Mouse (Mus musculus) thymus, adult 18-20 months (tissue): ENCODE results near the gene Grb14.

ENCODE experiments used
- DNase-seq, 2 experiments: peaks; one replicate each; pipeline ENCODE4 v3.0.0; 2022; ENCODE audit warnings: mixed read lengths in 2 of 2

The Grb14 gene

DNA sequence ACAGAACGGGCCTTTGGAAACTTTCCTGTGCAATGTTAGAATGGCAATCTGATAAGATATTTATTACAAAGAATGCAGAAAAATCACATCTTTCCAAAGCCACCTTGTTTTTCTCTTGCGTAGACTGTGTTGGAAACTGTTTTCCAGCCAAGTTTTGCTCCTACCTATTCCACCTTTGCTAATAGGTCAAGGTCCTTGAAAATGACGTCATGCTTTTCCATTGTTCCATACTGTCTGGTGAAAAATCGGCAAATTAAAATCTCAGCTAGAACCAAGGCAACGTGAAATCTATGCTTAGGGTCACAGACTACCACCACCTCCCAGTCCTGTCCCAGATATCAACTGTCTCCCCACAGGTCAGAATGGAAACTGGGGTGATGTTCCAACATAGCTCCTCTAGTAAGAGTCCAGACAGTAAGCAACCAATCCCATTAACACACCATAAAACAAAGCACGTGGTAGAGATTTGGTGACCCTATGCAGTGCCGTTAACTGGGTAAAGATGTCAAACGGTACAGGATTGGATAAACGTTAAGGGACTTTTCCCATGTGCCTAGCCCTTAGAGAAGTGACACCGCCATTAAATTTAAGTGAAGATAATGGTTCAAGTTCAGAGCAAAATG is 50.9 kb downstream of the Grb14 start:
- DNase-seq: no peak

DNA sequence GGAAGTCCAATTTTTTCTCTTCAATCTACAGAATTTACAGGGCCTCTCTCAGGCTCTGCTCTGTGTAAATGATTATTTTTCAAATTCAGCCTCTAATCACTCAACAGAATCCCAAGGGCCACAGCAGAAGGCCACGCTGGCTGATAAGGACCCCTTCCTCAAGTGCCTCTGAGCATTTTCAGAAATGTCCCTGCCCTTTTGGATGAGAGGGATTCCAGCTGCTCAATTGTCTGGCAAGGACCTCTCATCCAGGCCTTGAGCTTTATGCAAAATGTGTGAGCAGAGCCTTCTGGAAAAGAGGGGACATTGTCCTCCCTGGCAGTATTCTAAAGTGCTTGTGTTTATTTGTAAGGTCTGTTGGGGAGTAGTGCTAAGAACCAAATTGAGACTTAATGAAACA is 51.7 kb downstream of the Grb14 start:
- no peak for DNase-seq

DNA sequence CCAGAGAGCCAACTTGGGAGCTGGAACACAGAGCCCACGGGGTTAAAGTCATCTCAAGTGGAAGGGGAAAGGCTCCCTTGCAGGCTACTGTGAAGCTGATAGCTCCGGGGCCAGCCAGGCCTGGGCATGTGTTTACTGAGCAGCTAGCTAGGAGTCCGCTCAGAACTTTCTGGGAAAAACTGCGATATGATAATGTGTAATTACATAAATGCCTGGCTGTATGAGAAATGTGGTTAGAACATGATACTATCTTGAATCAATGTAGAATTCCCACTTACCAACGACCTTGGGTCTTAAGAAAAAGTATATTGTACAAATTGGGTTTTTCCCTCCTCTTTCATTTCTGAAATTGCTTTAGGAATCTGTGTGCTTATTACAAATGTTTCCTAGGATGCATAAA is 53.0 kb downstream of the Grb14 start:
- no peak for DNase-seq

DNA sequence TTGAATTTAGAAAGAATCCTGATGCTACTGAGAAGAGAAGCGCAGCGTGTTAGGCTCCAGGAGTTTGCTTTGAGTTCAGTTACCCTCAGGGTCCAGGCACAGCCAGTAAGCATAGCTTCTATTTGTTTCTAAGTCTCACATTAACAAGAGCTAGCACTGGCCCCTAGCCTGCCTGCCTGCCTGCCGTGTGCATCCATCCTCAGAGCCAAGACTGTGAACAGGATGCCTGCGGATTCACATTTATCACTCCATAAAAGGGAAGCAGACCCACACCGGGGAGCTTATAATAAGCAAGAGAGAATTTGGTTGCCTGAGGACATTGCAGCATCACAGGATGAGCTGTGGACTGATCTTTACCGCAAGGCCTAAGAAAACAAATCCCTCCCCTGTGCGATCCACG is 53.8 kb downstream of the Grb14 start:
- DNase-seq: no peak

DNA sequence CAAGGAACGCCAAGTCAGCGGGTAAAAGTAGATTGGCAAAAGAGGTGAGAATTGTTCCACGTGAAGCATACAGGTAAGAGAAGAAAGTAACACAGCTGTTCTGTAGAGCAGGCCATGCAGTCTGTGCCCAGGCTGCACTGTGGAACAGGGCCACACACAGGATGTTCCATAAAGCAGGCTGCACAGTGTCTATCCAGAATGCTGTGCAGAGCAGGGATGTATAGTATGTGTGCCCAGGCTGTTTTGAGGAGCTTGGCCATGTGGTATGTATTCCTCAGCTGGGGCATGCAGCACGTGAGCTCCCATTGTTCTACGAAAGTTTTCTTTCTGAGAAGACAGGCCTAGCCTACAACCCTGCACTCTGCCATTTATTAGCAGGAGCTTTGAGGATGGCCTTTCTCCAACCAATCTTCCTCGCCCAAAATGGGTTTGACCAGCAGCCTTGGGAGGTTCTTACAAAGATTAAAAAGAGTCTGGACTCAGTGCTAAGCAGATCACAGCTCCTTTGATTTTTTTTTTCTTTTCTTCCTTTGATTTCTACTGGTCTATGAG is 57.8 kb downstream of the Grb14 start:
- no peak for DNase-seq

DNA sequence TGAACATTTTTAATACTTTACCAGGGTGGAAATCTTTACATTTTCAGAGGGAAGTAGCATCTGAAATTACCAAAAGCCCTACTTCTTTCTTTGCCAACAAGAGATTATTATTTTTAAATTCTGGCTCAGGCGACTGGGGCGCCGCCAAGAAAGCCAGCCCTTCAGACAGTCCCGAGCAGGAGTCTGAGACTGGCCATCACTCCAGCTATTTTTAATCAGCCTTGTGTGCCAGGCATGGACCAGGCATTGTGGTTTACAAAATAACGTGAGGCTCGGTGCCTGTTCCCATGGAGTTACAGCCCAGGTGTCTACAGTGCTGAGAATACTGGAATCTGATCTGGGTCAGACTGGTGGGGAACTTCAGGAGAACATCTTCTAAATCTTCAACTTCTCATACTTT is 58.5 kb downstream of the Grb14 start:
- no peak for DNase-seq

DNA sequence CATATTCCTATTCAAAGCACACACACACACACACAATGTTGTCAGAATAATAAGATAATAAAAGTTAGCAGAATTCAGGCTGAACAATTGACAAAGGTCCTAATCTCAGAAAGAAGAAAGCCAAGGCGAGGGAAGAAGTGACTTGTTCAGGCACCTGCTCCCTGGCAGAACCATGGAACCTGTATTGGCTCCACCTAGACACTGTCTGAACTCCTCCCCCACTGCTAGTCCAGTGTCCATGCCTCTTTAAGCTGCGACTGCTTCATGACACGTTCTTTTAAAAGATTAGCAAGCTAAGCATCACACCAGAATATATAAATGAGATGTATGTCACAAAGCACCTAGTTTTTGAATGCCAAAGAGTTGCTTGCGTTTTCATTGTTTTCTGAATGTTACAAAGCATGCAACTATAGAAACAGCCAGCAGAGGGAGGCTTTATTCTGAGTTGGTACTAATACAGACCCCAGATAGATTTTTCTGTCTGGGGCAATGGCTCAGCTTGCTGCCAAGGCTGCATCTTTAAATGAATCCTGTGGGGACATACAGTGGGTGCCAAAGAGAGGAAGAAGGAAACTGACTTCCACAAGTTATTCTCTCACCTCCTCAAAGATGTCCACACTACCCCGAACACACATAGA is 59.4 kb downstream of the Grb14 start:
- no peak for DNase-seq

DNA sequence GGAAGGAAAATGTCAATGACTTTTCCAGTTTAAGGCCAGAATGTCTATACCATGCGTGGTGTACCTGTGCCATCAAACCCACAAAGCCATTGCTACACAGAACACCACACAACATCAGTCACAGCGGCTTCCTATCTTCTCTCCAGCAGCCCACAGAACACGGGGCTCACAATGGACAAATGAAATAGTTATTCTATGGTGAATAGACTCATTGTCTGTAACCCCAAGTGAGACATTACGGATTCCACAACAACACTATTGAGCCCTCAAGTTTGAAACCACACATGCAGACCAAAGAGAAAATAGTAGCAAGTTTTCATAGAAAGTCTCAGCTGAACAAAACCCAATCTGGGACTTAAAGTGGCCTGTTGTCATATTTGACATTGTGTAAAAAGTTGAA is 62.6 kb downstream of the Grb14 start:
- no peak for DNase-seq

DNA sequence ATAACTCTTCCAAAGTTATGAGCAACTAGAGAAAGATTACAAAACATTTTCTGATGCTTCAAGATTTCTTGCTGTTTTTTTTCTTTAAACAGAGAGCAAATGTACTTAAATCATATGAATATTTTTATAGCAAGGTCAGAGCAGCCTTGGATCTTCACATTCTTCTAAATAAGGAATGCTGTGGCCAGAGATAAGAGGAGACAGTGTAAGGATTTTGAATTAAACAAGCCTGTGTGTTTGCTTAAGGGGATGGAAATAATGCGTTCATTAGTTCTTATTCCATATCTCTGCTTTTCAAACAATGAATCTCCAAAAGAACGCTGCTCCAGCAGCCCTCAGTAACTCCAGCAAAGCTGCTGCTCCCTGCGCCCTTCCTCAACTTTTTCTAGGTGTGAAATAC is 63.4 kb downstream of the Grb14 start:
- DNase-seq: no peak

DNA sequence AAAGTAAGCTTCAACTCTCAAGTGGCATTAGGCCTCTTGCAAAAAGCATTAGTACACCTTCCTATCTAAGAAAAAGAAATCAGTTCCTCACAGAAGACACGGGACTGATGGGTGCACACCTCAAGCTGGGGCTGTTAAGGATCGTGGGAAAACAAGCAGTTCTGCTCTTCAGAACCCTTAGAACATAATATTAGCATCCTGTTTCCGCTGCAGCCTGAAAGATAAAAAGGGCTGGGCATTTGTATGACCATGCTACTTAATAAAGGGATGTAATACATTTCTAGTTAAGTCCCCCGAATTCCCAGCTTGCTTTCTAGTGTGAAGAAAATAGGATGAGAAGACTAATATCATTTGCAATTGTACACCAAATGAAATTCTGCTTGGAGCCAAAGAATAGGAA is 65.1 kb downstream of the Grb14 start:
- DNase-seq: no peak

DNA sequence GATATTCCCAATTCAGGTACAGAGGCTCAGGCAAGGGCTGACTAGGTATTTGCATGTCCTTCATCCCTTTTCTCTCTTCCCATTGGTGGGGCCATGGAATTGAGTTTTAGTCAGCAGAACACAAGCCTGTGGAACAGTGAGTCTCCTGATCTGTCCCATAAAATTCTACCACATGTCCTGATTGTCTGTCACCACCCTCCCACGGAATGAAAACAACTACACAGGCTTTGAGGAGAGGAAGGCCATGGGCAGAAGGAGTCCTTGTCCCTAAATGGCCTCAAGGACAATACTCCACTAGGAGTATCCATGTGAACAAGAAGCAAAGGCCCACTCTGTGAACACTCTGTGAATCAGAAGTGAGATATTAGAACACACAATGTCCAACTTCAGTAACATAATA is 69.3 kb downstream of the Grb14 start:
- DNase-seq: no peak

DNA sequence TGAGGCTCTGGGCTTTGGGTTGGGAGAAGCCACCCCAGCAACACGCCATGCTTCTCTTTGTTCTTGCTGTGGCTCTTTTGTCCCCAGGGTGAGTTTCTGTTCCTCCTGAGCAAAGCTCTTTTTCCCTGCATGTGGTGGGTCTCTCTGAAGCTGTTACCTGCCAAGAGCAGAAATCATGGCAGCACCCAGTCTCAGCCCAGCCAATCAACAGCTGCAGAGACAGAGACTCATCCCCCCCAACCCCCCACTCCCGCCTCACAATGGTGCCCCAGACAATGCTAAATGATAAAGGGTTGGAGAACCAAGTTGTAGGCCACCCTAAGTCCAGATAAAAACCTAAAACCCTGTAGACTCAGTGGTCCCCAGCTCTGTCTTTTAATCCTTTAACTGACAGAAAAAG is 75.6 kb downstream of the Grb14 start:
- DNase-seq: no peak

DNA sequence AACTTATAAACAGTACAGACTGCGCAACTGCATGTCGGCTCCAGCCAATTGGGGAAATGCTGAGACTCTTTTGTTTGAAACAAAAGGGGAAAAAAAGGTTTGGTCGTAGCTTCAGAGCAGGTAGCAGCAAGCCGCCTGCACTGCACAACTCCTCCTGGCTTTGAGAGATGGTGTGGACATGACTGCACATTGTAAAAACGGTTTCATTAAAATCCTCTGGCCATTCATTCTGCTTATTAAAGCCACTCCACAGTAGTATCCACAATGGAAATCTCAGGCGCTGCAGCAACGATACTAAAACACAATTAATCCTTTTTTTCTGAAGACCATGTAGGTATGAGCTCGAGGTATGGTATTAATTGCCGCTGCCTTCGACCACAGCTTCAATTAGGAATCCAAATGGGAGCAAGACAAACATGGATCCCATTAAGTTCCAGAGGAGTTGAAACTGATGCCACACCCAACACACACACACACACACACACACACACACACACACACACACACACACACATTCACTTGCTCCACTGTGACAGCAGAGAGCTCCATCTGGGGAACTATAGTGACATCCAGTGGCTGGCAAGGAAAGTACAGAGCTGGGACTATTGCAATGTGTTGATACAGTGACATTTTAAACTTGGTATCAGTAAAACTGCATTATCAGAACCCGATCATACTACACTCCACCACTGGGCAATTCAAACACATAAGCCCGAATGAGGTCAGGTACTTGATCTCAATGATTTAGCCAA is 76.2 kb downstream of the Grb14 start:
- no peak for DNase-seq

DNA sequence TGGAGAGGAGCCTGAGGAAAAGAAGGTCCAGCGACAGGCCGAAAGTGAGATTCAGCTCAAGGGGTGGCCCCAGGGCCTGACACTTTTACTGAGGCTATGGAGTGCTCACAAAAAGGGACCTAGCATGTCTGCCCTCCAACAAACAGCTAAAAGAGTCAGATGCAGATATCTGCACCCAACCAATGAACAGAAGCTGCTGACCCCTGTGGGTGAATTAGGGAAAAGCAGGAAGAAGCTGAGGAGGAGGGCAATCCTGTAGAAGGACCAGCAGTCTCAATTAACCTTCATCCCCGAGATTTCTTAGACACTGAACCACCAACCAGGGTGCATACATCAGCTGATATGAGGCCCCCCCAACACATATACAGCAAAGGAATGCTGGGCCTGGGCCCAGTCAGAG is 77.3 kb downstream of the Grb14 start:
- DNase-seq: no peak

DNA sequence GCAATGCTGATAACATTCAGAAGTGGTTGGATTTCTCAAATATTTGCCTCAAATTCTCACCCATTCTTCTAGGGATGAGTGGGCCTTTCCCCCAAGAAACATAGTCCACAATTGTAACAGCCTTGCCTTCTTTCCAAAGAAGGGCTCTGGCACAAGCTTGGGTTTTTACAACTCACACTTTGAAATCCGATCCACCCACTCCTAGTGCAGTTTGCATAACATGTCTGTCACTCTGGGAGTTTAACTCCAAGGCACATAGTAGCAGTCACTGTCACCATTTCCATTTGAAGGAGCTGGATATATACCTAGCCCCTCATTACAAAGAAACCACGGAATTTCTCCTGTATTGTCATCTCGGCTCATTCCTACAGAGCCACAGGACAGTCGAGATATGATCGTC is 103.9 kb downstream of the Grb14 start:
- no peak for DNase-seq

DNA sequence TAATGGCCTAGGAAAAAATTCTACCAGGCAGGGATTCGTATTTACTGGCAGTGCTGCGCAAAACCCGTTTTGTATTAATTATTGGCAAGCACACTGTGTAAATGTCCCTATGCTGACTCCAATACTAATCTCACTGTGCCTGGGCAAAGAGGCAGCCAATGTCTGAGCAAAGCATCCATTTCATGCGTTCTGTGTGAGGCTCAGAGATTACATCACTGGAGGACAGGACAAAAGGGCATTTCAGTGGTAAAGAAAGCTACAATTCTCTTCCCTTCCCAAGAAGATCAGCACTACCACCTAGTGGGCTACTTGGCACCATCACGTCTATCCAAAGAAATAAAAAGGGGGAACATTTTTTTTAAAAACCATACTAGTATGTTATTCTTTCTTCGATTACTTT is 109.3 kb downstream of the Grb14 start:
- no peak for DNase-seq

DNA sequence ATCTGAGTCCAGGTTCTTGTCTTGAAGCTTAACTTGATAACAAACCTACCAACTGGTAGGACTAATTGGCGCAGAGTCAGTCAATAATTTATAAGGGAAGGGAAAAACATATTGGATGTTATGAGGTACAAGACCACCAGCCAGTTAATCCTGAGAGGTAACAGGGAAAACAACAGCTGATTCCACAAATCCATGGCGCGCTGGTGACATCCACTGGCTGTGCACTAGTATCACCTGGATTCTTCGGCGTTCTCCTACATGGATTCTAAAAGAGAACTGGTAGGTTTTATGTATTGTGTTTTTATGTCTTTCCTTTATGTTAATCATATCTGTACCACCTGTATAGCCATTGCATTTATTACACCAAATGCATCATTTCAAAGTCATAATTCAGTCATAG is 119.9 kb downstream of the Grb14 start:
- DNase-seq: no peak

DNA sequence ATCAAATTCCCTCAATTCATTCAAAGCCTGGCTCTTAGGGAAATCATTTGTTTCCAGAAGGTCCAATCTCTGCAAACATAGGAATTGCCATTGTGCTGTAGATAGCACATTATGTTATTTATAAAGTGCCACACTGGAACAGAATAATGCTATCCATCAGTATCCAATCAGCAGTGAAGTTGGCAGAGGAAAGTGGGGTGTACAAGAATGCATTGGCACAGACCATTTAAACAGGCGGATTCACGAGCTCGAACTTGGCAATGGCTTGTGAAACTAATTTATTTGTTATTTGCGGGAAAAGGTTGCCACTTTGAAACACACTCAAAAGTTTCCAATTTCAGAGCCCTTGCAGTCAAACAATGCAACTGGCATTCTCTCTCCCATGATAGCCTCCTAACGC is 126.9 kb downstream of the Grb14 start:
- DNase-seq: no peak

DNA sequence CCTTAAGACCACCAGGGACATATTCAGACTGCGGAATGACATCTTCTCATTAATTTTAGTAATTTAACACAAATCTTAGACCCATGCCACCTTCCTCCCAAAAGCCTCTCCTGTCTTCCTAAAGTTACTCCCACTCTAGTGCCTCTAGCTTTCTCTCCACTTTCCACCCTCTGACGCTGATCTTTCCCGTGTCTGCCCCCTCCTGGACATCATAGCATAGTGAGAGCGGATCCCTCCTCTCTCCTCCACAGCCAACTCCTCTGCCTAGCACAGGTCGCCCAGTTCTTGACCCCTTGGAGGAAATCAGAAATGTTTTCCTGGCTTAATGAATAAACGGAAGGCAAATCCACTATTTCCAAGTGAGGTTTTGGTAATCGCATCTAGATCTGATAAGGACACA is 131.6 kb downstream of the Grb14 start:
- no peak for DNase-seq

DNA sequence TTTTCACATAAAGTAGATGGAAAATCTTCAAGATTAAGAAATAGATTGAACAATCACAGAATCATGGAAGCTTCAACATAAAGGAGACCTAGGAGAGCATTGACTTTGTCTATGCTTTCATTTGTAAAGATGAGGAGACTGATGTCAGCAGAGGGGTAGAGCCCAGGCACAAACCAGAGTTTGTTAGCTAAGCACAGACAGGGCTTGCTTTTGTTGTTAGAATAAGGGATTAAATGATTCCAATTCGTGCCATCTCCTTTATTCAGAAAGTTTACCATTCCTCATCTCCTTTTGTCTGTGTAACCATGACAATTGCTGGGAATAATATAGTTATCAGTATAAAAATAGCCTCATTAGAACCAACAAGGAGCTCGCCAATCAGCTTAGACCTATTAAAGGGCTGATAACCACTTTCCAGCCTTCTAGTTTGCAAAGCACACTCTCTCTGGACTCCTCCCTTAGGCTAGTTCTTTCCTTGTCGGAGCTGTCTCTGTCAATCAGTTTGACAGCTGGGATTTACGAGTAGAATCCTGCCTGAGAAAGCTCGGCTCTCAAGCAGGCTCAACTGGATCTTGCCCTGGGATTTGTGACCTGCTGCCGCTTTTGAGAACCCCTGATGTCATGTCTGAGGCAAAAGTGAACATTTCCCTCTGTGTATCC is 137.6 kb downstream of the Grb14 start:
- no peak for DNase-seq

DNA sequence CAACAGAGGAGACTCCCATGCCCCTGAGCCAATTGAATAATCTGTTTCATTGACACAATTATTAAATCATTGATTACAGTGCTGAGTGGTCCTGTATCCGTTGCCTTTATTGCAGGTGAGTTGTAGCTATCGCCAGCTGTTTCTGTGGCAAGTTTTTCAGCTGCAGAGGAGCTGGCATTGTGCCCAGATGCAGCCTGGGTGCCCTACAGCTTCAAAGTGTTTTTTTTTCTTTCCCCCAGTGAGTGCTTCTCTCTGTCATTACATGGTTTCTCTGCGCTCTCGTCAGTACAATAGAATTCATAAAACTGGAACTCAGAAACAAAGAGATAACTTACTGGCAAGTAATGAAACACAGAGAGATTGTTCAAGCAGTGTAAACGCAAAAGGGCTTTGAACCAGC is 139.1 kb downstream of the Grb14 start:
- DNase-seq: no peak

DNA sequence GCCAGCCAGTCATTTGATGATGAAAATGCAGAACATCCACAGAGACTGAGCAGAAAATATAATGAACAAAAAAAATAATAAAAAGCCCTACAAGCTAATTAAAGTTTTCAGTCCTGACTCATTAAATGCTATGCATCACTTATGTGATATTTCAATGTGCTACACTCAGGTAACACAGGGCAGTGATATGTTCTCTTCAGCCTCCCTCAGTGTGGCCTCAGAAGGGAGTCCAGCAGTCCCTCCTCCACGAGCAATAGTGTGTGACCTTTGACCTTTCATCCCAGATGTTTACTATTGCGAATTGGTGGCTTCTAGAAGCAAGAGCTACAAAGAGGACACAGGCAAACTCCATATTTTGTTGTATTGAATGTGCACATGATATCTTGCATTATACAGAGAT is 146.5 kb downstream of the Grb14 start:
- DNase-seq: no peak
